Comparison of ENCODE assay signal across 27 mouse cellular contexts in the genomic region with DNA sequence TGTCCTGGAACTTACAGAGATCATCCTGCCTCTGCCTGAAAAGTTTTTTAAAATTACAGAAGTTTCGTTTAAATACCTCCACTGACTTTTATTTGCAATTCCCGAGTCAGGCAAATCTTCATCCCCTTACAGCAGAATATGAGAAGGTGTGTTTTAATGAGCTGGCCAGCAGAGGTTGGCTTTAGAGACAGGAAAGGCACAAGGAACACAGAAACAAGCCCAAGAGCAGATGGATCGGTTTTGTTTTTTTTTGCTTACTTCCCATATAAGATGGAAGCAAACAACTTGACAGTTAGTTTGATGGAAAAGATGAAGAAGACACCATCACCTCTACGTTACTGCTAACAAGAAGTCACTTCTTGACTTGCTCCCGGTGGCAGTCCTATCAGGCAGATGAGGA. TPM values are rescaled to one million over a fixed set of nuclear protein-coding genes. Genes with fewer than 3 reads are reported as not detected.
A peak's percentile ranks its signal among the peaks of the same experiment; 100 is the strongest.
DNase-seq lines count a peak whose midpoint lies in the region; ATAC-seq and TF ChIP-seq lines count a peak whose summit lies in the region.
"Had no signal": no experiment of that assay in that cellular context is flagged by ENCODE, and none has a peak within 500 bp of the region (broad histone marks: within the 10 kb centered on the region; RNA-seq: fewer than 3 reads in every experiment).

No protein-coding gene starts in this region.

- H3K9ac ChIP-seq in forebrain, embryonic 11.5 days (ENCODE audit: low read length) = no peak overlapping the region
- H3K9ac ChIP-seq in forebrain, embryonic 14.5 days (ENCODE audit: low read length) = no peak overlapping the region
- H3K9ac ChIP-seq in midbrain, embryonic 16.5 days (ENCODE audit: low read depth, low read length) = no peak overlapping the region
- H3K9ac ChIP-seq: embryonic facial prominence, embryonic 15.5 days; hindbrain, embryonic 13.5 days; kidney, embryonic 15.5 days; lung, embryonic 15.5 days; neural tube, embryonic 15.5 days; stomach, embryonic 15.5 days had no signal

- H3K4me2 ChIP-seq in forebrain, embryonic 11.5 days (ENCODE audit: low read depth, low read length, severe bottlenecking) = peak overlapping the region; percentile 57; the same call in 1 of the 2 replicates
- no peak overlapping the region for H3K4me2 ChIP-seq in forebrain, embryonic 14.5 days (ENCODE audit: low read length)
- no peak overlapping the region for H3K4me2 ChIP-seq in midbrain, embryonic 16.5 days (ENCODE audit: low read length)
- H3K4me2 ChIP-seq: kidney, embryonic 15.5 days; liver, embryonic 11.5 days; lung, embryonic 15.5 days; stomach, embryonic 15.5 days had no signal

- ATAC-seq in forebrain, embryonic 11.5 days (replicated peaks; ENCODE audit: low FRiP score) = no peak
- no peak for ATAC-seq in forebrain, embryonic 14.5 days
- ATAC-seq in midbrain, embryonic 16.5 days = no peak
- ATAC-seq: activated CD4-positive, CD25-positive, alpha-beta regulatory T cell, adult 4 months had no signal

- no peak for TF ChIP-seq CTCF in E14TG2a.4 (conservative IDR thresholded peaks at IDR 0.05; ENCODE audit: low read length)

- H3K4me1 ChIP-seq in forebrain, embryonic 11.5 days (replicated peaks; ENCODE audit: control insufficient read depth, insufficient read depth, low read length) = peaks cover 6% of the 10 kb centered on the region
- H3K4me1 ChIP-seq in forebrain, embryonic 14.5 days (ENCODE audit: control insufficient read depth, insufficient read depth, low read length) = peaks cover 12% of the 10 kb centered on the region
- peaks cover 35% of the 10 kb centered on the region for H3K4me1 ChIP-seq in midbrain, embryonic 10.5 days
- peaks cover 10% of the 10 kb centered on the region for H3K4me1 ChIP-seq in midbrain, embryonic 16.5 days (ENCODE audit: control insufficient read depth, insufficient read depth, low read length)
- H3K4me1 ChIP-seq in E14TG2a.4 (replicated peaks; ENCODE audit: low read depth, low read length) = peaks cover 81% of the 10 kb centered on the region
- peaks cover 21% of the 10 kb centered on the region for H3K4me1 ChIP-seq in embryonic facial prominence, embryonic 10.5 days
- H3K4me1 ChIP-seq: stomach, embryonic 15.5 days had no signal

- H3K36me3 ChIP-seq in forebrain, embryonic 11.5 days (ENCODE audit: control insufficient read depth, insufficient read depth, low read length) = no peaks in the 10 kb centered on the region
- H3K36me3 ChIP-seq in forebrain, embryonic 14.5 days (ENCODE audit: control insufficient read depth, insufficient read depth, low read length) = no peaks in the 10 kb centered on the region
- H3K36me3 ChIP-seq in midbrain, embryonic 10.5 days = no peaks in the 10 kb centered on the region
- no peaks in the 10 kb centered on the region for H3K36me3 ChIP-seq in midbrain, embryonic 16.5 days (ENCODE audit: control insufficient read depth, insufficient read depth, low read length)
- peaks cover 10% of the 10 kb centered on the region for H3K36me3 ChIP-seq in E14TG2a.4 (ENCODE audit: insufficient read depth, low read length)
- H3K36me3 ChIP-seq in embryonic facial prominence, embryonic 10.5 days (replicated peaks) = no peaks in the 10 kb centered on the region
- H3K36me3 ChIP-seq: embryonic facial prominence, embryonic 15.5 days; hindbrain, embryonic 13.5 days; kidney, embryonic 15.5 days; limb, embryonic 13.5 days; lung, embryonic 15.5 days; neural tube, embryonic 15.5 days; stomach, embryonic 15.5 days had no signal

- 46% methylated on average over 5 of the region's 5 CpGs for WGBS in forebrain, embryonic 11.5 days
- 49% methylated on average over 5 of the region's 5 CpGs for WGBS in forebrain, embryonic 14.5 days
- 46% methylated on average over 5 of the region's 5 CpGs for WGBS in midbrain, embryonic 10.5 days
- 49% methylated on average over 5 of the region's 5 CpGs for WGBS in midbrain, embryonic 16.5 days
- WGBS in embryonic facial prominence, embryonic 10.5 days = 56% methylated on average over 5 of the region's 5 CpGs

- H3K27ac ChIP-seq in forebrain, embryonic 11.5 days (ENCODE audit: low read depth, low read length) = no peak overlapping the region
- no peak overlapping the region for H3K27ac ChIP-seq in forebrain, embryonic 14.5 days (ENCODE audit: low read depth, low read length)
- peak overlapping the region; percentile 93 for H3K27ac ChIP-seq in midbrain, embryonic 10.5 days (replicated peaks)
- no peak overlapping the region for H3K27ac ChIP-seq in midbrain, embryonic 16.5 days (ENCODE audit: low read length)
- H3K27ac ChIP-seq in embryonic facial prominence, embryonic 10.5 days (replicated peaks) = peak overlapping the region; percentile 84; the same call in 1 of the 2 replicates
- H3K27ac ChIP-seq: embryonic facial prominence, embryonic 15.5 days; kidney, embryonic 15.5 days; layer of hippocampus, adult 2 months; left cerebral cortex, adult 2 months; limb, embryonic 13.5 days; lung, embryonic 15.5 days; neural tube, embryonic 15.5 days; stomach, embryonic 15.5 days had no signal

- DNase-seq in forebrain, embryonic 11.5 days (ENCODE audit: low spot score) = no peak
- DNase-seq in forebrain, embryonic 14.5 days (ENCODE audit: low spot score) = no peak
- DNase-seq in midbrain, embryonic 10.5 days (ENCODE audit: low spot score) = no peak
- DNase-seq in embryonic facial prominence, embryonic 10.5 days (ENCODE audit: low spot score) = no peak
- no peak for DNase-seq in thymus, postnatal 4 days
- DNase-seq: adrenal gland, adult 2 months; adrenal gland, postnatal 36 days; cerebellum, adult 2 months; cerebellum, postnatal 14 days; gastrocnemius, postnatal 10 days; heart, postnatal 14 days; kidney, adult 18-20 months; kidney, postnatal 25 days; right cerebral cortex, postnatal 25 days had no signal

- no peaks in the 10 kb centered on the region for H3K9me3 ChIP-seq in forebrain, embryonic 11.5 days (ENCODE audit: control insufficient read depth, low read length)
- no peaks in the 10 kb centered on the region for H3K9me3 ChIP-seq in forebrain, embryonic 14.5 days (replicated peaks; ENCODE audit: control insufficient read depth, low read length)
- no peaks in the 10 kb centered on the region for H3K9me3 ChIP-seq in midbrain, embryonic 10.5 days (replicated peaks)
- H3K9me3 ChIP-seq in midbrain, embryonic 16.5 days (replicated peaks; ENCODE audit: control insufficient read depth, low read length, poor library complexity, severe bottlenecking) = no peaks in the 10 kb centered on the region
- H3K9me3 ChIP-seq in E14TG2a.4 (ENCODE audit: low read length) = peaks cover 14% of the 10 kb centered on the region
- H3K9me3 ChIP-seq in embryonic facial prominence, embryonic 10.5 days = no peaks in the 10 kb centered on the region
- H3K9me3 ChIP-seq: embryonic facial prominence, embryonic 15.5 days; kidney, embryonic 15.5 days; limb, embryonic 13.5 days; lung, embryonic 15.5 days; neural tube, embryonic 15.5 days; stomach, embryonic 15.5 days had no signal

- H3K4me3 ChIP-seq in forebrain, embryonic 11.5 days (ENCODE audit: low read depth, low read length) = no peak overlapping the region
- H3K4me3 ChIP-seq in forebrain, embryonic 14.5 days (ENCODE audit: low read depth, low read length) = no peak overlapping the region
- H3K4me3 ChIP-seq in midbrain, embryonic 10.5 days = peak overlapping the region; percentile 48; the same call in 1 of the 2 replicates
- no peak overlapping the region for H3K4me3 ChIP-seq in midbrain, embryonic 16.5 days (ENCODE audit: low read depth, low read length)
- H3K4me3 ChIP-seq in E14TG2a.4 (replicated peaks; ENCODE audit: low read length) = peak overlapping the region; percentile 78
- H3K4me3 ChIP-seq in embryonic facial prominence, embryonic 10.5 days = no peak overlapping the region
- H3K4me3 ChIP-seq: embryonic facial prominence, embryonic 15.5 days; hindbrain, embryonic 13.5 days; kidney, embryonic 15.5 days; layer of hippocampus, adult 2 months; left cerebral cortex, adult 2 months; limb, embryonic 13.5 days; lung, embryonic 15.5 days; neural tube, embryonic 15.5 days; stomach, embryonic 15.5 days had no signal

- H3K27me3 ChIP-seq in forebrain, embryonic 11.5 days (ENCODE audit: control insufficient read depth, insufficient read depth, low read length) = no peaks in the 10 kb centered on the region
- H3K27me3 ChIP-seq in forebrain, embryonic 14.5 days (replicated peaks; ENCODE audit: control insufficient read depth, insufficient read depth, low read length) = no peaks in the 10 kb centered on the region
- H3K27me3 ChIP-seq in midbrain, embryonic 10.5 days (ENCODE audit: low read depth, poor library complexity, severe bottlenecking) = no peaks in the 10 kb centered on the region
- no peaks in the 10 kb centered on the region for H3K27me3 ChIP-seq in midbrain, embryonic 16.5 days (ENCODE audit: control insufficient read depth, insufficient read depth, low read depth, low read length)
- no peaks in the 10 kb centered on the region for H3K27me3 ChIP-seq in E14TG2a.4 (ENCODE audit: insufficient read depth, low read length)
- H3K27me3 ChIP-seq in embryonic facial prominence, embryonic 10.5 days (replicated peaks; ENCODE audit: low read depth, poor library complexity, severe bottlenecking) = no peaks in the 10 kb centered on the region
- H3K27me3 ChIP-seq: embryonic facial prominence, embryonic 15.5 days; hindbrain, embryonic 13.5 days; kidney, embryonic 15.5 days; limb, embryonic 13.5 days; lung, embryonic 15.5 days; stomach, embryonic 15.5 days had no signal

RNA-seq across cellular contexts. Expression of gene Tgif1, which starts 18.3 kb away (rescaled TPM):
- 60.7 and 63.5 TPM in 2 replicates for polyA plus RNA-seq in forebrain, embryonic 11.5 days (2014; fragmentation: Nextera tagmentation; extraction: Ambion mirVana)
- 12.9 and 13.6 TPM in 2 replicates for polyA plus RNA-seq in forebrain, embryonic 14.5 days (2014; fragmentation: Nextera tagmentation; extraction: Ambion mirVana)
- polyA plus RNA-seq in midbrain, embryonic 10.5 days (2016; fragmentation: Nextera tagmentation; extraction: Ambion mirVana) = 72.9 and 73.6 TPM in 2 replicates
- 7.4 and 8.2 TPM in 2 replicates for polyA plus RNA-seq in midbrain, embryonic 16.5 days (2015; fragmentation: Nextera tagmentation; extraction: Ambion mirVana)
- polyA plus RNA-seq in embryonic facial prominence, embryonic 10.5 days (2016; fragmentation: Nextera tagmentation; extraction: Ambion mirVana) = 110 and 112 TPM in 2 replicates

Comparison
In these comparisons a context has a peak if more than half of its experiments do, and no peak if none do; other contexts are left out.
1. H3K27ac ChIP-seq: peak in midbrain, embryonic 10.5 days (single experiment) and embryonic facial prominence, embryonic 10.5 days (single experiment); none in forebrain, embryonic 11.5 days (single experiment), forebrain, embryonic 14.5 days (single experiment) and midbrain, embryonic 16.5 days (single experiment).
2. H3K4me3 ChIP-seq: peak in midbrain, embryonic 10.5 days (single experiment) and E14TG2a.4 (single experiment); none in forebrain, embryonic 11.5 days (single experiment), forebrain, embryonic 14.5 days (single experiment), midbrain, embryonic 16.5 days (single experiment) and embryonic facial prominence, embryonic 10.5 days (single experiment).